Mouse (Mus musculus): ENCODE data around the gene Spata2.
A peak's percentile ranks its signal among the peaks of the same experiment; 100 is the strongest.

The Spata2 gene

DNA sequence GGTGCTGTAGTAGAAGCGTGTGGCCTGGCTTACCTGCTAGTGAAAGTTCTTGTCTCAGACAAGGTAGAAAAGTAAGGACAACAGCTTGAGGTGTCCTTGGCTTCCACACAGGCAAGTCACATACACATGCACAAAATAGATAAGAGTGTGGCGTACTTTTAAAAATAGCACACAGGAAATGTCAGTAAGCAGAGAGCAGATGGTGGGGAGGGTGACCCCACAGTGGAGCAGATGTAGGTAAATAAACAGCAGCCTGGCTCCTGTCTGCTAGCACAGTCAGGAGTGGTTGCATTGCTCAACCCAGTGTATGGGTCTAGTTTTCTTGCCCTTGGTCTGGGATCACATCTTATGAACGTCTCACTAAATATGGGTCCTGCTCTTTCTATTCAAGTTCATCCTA, 17.8 kb upstream of the Spata2 start:
- DNase-seq (ENCODE audit: low read depth, low spot score), result no peak

DNA sequence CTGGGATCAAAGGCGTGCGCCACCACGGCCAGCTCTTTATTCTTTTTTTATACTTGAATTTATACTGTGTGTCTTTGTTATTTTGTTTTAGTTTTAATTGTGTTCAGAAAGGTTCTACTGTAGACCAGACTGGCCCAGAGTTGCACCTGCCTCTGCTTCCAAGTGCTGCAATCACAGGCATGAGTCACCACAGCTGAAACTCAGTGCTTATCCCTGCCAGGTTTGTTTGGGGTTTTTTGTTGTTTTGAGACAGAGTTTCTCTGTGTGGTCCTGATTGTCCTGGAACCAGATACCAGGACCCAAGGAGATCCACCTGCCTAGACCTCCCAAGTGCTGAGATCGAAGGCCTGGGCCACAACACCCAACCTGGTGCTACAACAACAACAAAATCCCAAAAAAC, 15.9 kb upstream of the Spata2 start:
- no peak for DNase-seq (ENCODE audit: low read depth, low spot score)

DNA sequence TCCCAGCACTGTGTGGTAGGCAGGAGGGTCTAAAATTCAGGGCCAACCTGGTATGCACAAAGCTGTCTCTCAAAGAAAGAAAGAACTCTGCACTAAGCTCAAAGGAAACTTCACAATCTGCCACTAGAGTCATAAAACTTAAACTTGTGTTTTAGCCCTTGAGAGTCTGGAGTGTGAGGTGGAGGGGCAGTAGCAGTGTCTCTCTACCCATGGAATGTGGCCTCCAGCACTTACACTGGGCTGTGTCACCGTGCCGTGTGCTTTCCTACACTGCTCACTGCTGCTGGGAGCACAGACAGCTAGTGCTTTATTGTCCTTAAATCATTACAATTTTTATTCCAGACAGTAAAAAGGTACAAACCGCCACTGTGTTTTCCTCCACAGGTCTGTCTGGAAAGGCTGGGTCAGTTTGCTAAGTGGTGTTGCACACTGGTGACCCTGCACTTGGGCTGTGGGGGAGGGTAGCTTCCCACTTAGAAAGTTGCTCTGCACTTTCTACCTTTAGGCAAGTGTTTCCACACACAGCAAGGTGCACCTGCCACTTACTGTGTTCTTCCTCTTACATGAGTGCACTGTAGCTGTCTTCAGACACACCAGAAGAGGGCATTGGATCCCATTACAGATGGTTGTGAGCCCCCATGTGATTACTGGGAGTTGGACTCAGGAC, 15.2 kb upstream of the Spata2 start:
- no peak for DNase-seq (ENCODE audit: low read depth, low spot score)

DNA sequence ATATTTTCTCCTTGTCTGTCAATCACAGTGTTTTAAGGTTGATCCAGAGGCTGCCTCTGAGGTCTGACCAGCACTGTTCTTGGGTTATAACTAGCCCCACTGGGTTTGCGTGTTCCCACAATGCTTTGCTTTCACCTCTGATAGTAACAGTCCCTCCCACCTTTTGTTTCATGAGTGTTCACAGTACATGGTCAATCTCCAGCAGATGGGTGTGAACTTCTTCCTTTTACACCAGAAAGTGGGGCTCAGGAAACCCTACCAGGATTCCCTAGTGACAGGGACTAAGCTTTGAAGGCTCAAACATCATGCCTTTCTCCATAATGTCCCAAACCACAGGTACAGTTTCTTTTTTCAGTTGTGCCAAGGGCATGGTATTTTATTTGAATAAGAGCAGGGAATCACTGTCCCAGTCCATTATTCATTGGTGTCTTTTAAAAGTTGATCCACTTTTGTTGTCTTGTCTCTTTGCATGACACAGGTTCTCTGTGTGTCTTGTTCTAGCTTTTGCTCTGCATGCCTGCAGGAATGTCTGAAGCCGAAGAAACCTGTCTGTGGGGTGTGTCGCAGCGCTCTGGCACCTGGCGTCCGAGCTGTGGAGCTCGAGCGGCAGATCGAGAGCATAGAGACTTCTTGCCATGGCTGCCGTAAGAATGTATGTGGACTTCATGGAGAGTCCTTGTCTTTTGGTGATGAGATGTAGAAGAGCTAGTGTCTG, 14.0 kb upstream of the Spata2 start:
- no peak for DNase-seq (ENCODE audit: low read depth, low spot score)

DNA sequence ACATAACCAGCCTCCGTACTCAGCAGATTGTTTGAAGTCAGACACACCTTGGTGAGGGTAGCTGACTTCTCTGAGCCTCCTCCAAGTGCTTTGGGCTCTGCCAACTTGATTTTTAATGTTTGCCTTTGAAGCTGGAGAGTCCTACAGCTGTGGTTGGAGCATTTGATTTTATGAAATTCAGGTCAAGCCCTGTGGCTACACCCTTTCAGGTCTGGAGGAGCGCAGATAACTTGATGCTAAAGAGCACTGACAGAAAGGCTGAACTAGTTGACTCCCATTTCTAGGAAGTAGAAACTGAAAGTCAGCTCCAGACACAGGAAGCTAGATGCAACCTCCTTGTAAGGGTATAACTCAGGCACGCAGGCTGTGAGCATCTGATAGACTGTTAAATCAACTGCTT, 12.4 kb upstream of the Spata2 start:
- no peak for DNase-seq (ENCODE audit: low read depth, low spot score)

DNA sequence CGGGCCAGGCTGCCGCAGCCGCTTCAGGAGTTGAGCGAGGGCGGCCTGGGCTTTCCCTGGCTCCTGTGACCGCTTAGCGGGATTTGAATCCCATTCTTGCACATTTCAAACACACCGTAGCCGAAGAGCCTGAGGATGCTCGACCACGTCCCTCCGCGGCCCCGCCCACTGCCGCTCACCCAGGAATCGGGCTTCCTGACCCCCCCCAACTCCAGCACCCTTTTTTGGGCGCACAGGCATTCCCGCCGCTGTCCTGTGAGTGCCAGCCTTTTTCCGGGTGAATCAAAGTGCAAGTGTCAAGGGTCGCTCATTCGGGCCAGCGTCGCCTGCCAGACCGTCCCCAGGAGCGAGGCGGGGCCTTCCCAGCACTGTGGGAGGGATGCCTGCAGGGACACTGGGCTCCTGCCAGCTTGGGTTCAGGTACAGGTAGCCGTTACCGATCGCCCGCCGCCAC, 11.2 kb upstream of the Spata2 start:
- no peak for DNase-seq (ENCODE audit: low read depth, low spot score)

DNA sequence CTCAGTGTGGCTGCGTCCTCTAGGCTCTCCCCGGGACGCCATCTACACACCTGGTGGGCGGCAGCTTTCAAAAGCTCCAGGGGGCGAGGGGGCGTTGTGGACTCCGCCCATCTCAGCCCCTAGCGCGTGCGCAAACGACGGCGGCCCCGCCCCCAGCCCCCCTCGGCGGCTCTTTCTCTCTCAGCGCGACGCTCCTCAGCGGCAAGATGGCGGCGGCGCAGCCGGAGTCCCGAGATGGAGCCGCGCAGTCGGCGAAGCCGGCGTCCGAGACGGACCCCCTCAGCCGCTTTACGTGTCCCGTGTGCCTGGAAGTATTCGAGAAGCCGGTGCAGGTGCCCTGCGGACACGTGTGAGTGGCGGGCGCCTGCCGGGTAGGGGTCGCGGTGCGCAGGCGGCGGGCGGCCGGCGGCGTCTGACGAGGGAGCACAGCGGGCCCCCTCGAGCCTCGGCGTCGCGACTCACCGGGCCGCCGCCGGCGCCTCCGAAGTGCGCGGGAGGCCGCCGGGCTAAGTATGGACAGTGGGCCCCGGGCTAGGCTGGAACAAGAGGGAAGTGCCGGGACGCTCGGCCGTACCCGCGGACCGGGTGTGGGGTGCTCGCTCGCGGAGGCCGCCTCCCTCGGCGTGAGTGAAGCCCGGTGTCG, 10.7 kb upstream of the Spata2 start:
- no peak for DNase-seq (ENCODE audit: low read depth, low spot score)

DNA sequence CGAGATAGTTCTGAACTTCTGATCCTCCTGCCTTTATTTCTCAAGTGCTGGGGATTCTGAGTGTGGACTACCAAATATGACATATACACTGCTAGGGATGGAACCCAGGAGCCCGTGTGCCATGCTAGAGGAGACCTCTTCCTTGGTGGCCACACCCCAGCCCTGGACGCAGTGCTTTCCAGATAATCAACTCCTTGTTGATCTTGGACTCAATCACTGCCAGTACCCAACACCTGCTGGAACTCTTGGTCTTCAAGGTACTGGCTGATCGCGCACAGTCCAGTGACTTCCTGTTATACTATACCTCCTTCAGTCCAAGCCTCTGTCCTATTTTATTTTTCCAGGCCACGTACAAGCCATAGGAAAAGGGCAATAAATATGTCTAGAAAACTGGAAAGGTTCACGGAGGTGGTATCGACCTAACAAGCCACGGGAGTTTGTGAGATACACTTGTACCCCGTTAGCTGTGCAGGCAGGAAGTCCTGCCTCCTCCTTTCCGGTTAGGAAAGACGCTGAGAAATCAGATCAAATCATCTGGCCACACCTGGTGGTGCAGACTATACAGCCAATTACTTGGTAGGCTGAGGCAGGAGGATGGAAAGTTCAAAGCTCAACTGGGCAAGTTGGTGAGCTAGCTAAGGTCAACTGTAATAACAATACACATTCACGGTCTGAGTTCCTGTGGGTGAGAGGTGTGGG, 10.0 kb upstream of the Spata2 start:
- peak; percentile 91 for DNase-seq (ENCODE audit: low read depth, low spot score)

DNA sequence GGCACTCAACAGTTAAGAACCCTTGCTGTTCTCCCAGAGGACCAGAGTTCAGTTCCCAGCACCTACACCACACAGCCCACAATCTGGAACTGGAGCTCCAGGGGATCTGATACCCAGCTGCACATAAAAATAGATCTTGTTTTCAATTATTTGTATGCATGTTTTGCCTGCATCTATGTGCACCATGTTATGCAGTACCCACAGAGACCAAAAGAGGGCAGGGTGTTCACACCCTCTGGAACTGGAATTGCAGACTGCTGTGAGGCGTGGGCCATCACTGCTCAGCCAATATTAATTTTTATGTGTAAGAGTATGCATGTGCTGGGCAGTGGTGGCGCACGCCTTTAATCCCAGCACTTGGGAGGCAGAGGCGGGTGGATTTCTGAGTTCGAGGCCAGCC, 4.6 kb upstream of the Spata2 start:
- DNase-seq (ENCODE audit: low read depth, low spot score), result peak; percentile 46

DNA sequence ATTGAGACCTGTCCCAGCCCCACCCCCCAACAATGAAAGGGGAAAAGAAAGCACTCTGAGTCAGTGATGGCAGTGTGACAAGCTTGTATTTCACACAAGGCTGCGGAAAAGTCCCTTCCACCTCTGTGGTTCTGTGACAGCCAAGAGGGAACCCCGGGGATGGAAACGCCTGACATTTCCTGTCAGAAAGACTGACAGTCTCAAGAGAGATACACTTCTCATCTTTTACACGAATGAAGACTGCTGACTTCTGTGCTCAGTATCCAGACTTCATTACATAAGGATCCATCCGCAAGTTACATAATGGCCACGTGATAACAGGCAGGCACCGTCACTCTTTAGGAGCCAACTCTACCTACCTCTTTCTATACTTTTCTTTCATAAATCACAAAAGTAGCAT, 3.8 kb upstream of the Spata2 start:
- DNase-seq (ENCODE audit: low read depth, low spot score), result no peak

DNA sequence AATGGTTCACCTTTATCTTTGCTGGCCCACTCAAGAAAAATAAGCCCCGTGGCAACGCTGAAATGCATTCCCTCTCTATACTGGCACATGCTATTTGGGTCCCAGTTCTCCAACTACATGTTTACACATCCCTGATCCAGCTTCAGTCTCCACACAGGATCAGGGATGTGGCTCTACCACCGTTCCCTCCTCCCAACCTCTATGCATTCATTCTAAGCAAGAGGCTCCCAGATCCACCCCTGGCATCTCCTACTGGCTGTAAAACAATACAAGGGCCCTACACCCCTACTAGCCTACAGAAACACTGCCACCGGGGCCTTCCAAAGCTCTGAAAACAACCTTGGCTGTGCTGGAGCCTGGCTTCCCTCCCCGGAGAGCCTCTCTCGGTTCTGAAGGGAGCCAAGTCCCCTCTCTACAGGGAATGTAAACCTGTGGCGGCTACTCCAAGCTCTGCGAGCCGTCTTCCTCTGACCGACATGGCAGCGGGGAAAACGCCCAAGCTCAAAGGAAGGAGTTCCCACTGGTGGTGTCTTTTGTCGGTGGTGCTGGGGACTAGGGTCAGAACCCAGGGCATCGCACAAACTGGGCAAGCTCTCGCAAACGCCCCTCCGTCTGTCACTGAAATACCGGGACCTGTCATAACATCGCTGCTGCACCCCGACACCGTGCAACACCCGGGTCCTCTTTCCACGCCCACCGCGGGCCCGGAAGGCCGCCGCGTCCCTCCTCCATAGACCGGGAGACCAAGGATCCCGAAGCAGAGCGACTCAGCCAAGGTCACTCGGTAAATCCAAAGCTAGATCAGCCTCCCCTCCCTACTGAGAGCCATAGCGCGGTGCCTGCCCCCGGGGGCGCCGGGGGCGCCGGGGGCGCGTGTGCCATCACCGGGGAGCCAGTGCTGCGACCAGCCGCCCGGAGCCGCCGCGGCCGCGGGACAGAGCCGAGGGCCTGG, 654 bp downstream of the Spata2 start, which contains the start of gene Rnf114:
TSS of gene Rnf114 (plus strand) at position 889 of the 952 bp plus-strand sequence.
- no peak for DNase-seq (ENCODE audit: low read depth, low spot score)

DNA sequence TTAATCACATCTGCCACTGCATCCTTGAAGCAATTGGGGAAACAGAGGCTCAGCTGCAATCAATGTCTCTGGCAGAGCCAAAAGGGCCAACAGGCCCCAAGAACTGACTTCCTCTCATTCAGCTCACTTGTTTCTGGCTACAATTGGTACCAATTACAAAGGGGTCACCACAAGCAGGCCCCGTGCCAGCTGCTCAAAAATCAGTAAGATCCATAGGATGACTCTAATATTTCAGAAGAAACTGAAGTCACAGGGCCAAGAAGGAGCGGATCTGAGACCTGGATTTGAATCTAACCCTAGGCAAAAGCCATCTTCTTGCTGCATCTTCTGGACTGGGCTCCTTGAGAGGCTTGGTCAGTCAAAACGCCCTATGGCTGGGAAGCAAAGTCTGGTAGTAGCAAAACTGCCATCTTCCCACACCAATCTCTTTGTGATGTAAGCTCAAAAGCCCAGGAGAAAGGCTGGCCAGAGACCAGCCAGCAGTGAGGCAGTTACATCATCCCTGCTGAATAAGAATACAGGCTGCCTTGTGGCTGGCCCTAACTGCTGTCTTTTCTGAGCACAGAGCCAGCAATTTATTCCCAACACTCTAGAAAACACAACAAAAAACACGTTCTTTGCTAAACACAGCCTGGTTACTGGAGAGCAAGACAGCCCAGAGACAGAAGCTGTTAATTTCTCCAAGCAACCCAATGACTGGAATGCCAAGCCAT, 1.7 kb downstream of the Spata2 start:
- DNase-seq (ENCODE audit: low read depth, low spot score), result no peak

DNA sequence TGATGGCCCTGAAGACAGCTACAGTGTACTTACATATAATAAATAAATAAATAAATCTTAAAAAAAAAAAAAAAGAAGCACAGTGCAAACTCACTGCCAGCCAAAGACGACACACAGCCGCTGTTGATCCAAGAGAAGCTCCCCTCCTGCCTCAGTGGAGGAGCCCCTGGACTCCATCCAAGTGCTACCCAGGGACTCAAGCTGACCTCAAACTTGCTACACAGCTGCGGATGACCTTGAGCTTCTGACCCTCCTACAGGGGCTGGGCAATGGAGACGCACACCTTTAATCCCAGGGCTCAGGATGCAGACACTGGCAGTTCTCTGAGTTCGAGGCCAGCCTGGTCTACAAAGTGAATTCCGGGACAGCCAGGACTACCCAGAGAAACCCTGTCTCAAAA, 4.7 kb downstream of the Spata2 start:
- DNase-seq (ENCODE audit: low read depth, low spot score), result no peak

DNA sequence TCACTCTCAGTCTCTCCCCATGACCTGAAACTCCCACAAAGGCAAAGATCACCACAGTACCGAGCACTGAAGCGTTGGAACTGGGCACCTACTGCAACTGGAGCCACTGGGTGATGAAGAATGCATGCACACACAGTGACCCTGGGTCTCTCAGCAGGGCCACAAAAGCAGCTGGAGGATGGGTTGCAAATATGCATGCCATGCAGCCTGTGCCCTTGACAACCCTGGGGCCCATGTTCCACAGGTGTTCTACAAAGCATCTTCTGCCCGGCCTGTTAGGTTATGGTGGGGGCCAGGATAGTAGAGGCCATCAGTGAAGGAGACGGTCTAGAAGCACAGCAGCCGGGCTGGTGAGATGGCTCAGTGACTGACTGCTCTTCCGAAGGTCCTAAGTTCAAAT, 5.1 kb downstream of the Spata2 start:
- DNase-seq (ENCODE audit: low read depth, low spot score), result no peak

DNA sequence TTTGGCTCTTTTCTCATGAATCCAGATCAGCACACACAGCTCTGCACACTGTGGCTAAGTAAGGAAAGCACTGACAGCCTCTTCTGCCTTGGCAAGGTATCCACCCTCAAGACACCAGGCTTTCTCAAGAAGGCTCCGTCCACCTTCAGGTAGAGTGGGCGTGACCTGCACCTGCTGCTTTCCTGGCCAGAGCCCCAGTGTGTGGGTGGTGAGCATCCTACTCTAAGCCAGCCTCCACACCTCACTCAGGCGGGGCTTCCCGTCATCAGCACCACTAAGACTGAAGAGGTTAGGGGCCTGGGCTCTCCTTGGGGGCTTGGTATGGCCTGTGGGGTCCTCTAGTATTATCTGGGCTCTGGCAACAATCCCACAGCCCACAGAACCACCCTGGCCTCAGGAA, 6.1 kb downstream of the Spata2 start:
- DNase-seq (ENCODE audit: low read depth, low spot score), result no peak

DNA sequence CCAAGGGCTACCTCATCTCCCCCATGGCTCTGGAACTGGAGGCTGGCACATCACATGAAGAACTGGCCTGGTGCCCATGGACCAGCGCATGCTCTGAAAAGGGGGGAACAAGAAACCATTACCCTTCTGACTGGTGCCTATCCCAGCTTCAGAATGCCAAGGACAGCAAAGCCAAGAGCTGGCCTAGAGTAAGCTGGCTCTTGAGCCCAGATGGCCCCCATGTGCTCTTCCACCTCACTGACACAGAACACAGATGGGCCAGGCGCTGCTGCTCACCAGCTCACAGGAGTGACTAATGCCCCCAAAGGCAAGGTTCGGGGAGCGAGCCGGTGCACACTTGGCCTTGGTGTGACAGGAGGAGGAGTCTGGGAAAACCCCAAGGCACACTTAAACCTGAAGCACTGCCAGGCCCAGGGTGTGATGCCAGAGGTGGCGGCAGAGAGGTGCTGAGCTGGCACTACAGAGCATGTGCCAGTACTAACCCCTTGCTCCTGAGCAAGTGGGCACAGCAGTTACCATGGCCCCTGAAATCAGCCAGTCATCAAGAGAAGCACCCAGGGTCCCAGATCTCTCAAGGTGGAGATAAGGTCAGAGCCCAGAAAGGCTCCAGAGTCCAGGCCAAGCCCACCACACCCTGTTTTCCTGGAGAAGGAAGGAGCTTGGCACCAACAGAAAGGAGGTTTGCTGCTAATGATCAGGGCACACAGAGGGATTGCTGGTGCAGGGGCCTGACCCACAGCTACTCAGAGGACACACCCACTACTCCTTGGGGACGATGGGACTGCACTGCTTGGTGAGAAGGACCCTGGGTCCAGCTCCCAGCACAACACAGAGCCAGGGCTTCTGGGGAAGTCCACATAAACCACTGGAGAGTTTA, 6.9 kb downstream of the Spata2 start:
- no peak for DNase-seq (ENCODE audit: low read depth, low spot score)

DNA sequence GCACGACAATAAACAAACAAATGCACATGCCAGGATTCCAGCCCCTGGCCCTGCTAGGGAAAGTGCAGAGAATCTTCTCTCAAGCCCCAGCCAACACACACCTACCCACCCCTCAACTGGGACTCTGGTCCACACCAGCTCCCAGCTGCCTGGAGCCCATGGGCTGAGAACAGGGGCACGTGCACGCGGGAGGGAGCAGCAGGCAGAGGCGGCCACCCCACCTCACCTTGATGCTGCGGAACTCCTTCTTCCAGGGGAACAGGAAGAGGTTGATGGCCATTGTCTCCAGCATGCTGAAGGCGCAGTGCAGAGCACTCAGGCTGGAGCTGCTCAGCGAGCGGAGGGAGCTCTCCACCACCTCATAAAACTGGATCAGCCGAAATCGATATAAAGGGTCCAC, 7.8 kb downstream of the Spata2 start:
- no peak for DNase-seq (ENCODE audit: low read depth, low spot score)

DNA sequence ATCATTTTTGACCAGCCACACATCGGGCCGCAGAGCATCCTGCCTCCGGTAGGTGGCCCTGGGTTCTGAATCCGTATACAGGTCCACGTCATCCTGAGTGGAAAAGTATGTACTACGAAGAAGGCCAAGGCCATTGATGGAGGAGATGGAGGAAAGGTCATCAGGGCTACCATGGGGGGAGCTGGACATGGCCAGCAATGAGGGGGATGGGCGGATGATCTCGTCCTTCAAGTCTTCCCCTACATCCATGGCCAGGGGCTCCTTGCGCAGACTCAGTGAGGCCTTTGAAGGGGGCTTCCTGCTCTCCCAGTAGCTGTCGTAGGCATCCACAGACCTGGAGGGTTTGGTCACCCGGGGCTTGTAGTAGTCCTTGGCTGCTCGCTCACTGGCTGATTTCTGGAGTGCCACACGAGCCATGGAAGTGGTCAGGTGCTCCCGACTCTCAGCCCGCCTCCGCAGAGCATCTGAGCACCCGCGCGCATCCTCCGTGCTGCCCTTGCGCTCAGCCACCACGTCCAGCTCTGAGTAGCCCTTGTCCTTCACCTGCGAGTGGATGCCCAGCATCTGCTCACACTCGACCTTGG, 8.8 kb downstream of the Spata2 start:
- DNase-seq (ENCODE audit: low read depth, low spot score), result no peak

All from ES-CJ7 (cell line).